Mouse (Mus musculus): Measurements from ENCODE around the gene Fam98b. TPM values are rescaled to one million over a fixed set of nuclear protein-coding genes. Genes with fewer than 3 reads are reported as not detected.

The Fam98b gene
- polyA plus RNA-seq, 1 experiment from 2014 or later, result 10.0 TPM

- Histone ChIP-seq H3K27me3 (replicated peaks; ENCODE audit: control insufficient read depth, insufficient read depth, low read length) (no peaks in the 10 kb centered on the region), H3K4me1 (ENCODE audit: control insufficient read depth, insufficient read depth, low read length) (no peaks in the 10 kb centered on the region), H3K9ac (ENCODE audit: low read depth, low read length) (no peak overlapping the region), H3K36me3 (ENCODE audit: control insufficient read depth, insufficient read depth, low read length) (no peaks in the 10 kb centered on the region), H3K9me3 (ENCODE audit: control insufficient read depth, low read length) (0 out of 2 replicates have a peak, but pooled peaks cover 6% of the 10 kb centered on the region), H3K27ac (replicated peaks; ENCODE audit: low read depth, low read length) (no peak overlapping the region), H3K4me2 (ENCODE audit: low read depth, low read length) (no peak overlapping the region), H3K4me3 (ENCODE audit: low read depth, low read length) (no peak overlapping the region)
- ATAC-seq (ENCODE audit: low read depth) (no peak), DNase-seq (ENCODE audit: low spot score) (no peak)
- WGBS, result 40% methylated on average over 1 of the region's 1 CpGs
Measured at GRCm38 (mm10) chr2:117311349-117311748, 61.8 kb downstream of the Fam98b start.

GRCm38 (mm10) chr2:117312030-117312429 lies 62.5 kb downstream of the Fam98b start:
- no peak overlapping the region; the same call in 1 of the 2 replicates for H3K27ac ChIP-seq (replicated peaks; ENCODE audit: low read depth, low read length)
- DNase-seq (ENCODE audit: low spot score) (no peak), ATAC-seq (ENCODE audit: low read depth) (no peak)
- H3K4me2 ChIP-seq (ENCODE audit: low read depth, low read length), result no peak overlapping the region
- 40% methylated on average over 2 of the region's 2 CpGs for WGBS
- no peaks in the 10 kb centered on the region for H3K4me1 ChIP-seq (ENCODE audit: control insufficient read depth, insufficient read depth, low read length)
- H3K9me3 ChIP-seq (ENCODE audit: control insufficient read depth, low read length), result 0 out of 2 replicates have a peak, but pooled peaks cover 6% of the 10 kb centered on the region
- H3K27me3 ChIP-seq (replicated peaks; ENCODE audit: control insufficient read depth, insufficient read depth, low read length), result no peaks in the 10 kb centered on the region
- H3K4me3 ChIP-seq (ENCODE audit: low read depth, low read length), result no peak overlapping the region
- no peak overlapping the region for H3K9ac ChIP-seq (ENCODE audit: low read depth, low read length)
- no peaks in the 10 kb centered on the region for H3K36me3 ChIP-seq (ENCODE audit: control insufficient read depth, insufficient read depth, low read length)

GRCm38 (mm10) chr2:117312441-117312895 lies 62.9 kb downstream of the Fam98b start:
- H3K9me3 ChIP-seq (ENCODE audit: control insufficient read depth, low read length), result 0 out of 2 replicates have a peak, but pooled peaks cover 6% of the 10 kb centered on the region
- no peaks in the 10 kb centered on the region for H3K27me3 ChIP-seq (replicated peaks; ENCODE audit: control insufficient read depth, insufficient read depth, low read length)
- no peak overlapping the region; the same call in 1 of the 2 replicates for H3K27ac ChIP-seq (replicated peaks; ENCODE audit: low read depth, low read length)
- H3K4me1 ChIP-seq (ENCODE audit: control insufficient read depth, insufficient read depth, low read length), result no peaks in the 10 kb centered on the region
- H3K4me3 ChIP-seq (ENCODE audit: low read depth, low read length), result no peak overlapping the region
- H3K9ac ChIP-seq (ENCODE audit: low read depth, low read length), result no peak overlapping the region
- peak overlapping the region; percentile 18; the same call in 1 of the 2 replicates for H3K4me2 ChIP-seq (ENCODE audit: low read depth, low read length)
- ATAC-seq (ENCODE audit: low read depth) (peak; percentile 74; the same call in 1 of the 2 replicates), DNase-seq (ENCODE audit: low spot score) (peak; percentile 50)
- 63% methylated on average over 7 of the region's 7 CpGs for WGBS
- no peaks in the 10 kb centered on the region for H3K36me3 ChIP-seq (ENCODE audit: control insufficient read depth, insufficient read depth, low read length)

GRCm38 (mm10) chr2:117313586-117314235 lies 64.2 kb downstream of the Fam98b start:
- H3K4me2 ChIP-seq (ENCODE audit: low read depth, low read length), result no peak overlapping the region
- DNase-seq (ENCODE audit: low spot score) (no peak), ATAC-seq (ENCODE audit: low read depth) (no peak)
- H3K9ac ChIP-seq (ENCODE audit: low read depth, low read length), result no peak overlapping the region
- H3K4me3 ChIP-seq (ENCODE audit: low read depth, low read length), result no peak overlapping the region
- no peaks in the 10 kb centered on the region for H3K36me3 ChIP-seq (ENCODE audit: control insufficient read depth, insufficient read depth, low read length)
- H3K4me1 ChIP-seq (ENCODE audit: control insufficient read depth, insufficient read depth, low read length), result no peaks in the 10 kb centered on the region
- WGBS, result 89% methylated on average over 5 of the region's 5 CpGs
- H3K9me3 ChIP-seq (ENCODE audit: control insufficient read depth, low read length), result 0 out of 2 replicates have a peak, but pooled peaks cover 6% of the 10 kb centered on the region
- no peak overlapping the region for H3K27ac ChIP-seq (replicated peaks; ENCODE audit: low read depth, low read length)
- no peaks in the 10 kb centered on the region for H3K27me3 ChIP-seq (replicated peaks; ENCODE audit: control insufficient read depth, insufficient read depth, low read length)

- Histone ChIP-seq H3K9ac (ENCODE audit: low read depth, low read length) (no peak overlapping the region), H3K36me3 (ENCODE audit: control insufficient read depth, insufficient read depth, low read length) (no peaks in the 10 kb centered on the region), H3K9me3 (ENCODE audit: control insufficient read depth, low read length) (0 out of 2 replicates have a peak, but pooled peaks cover 6% of the 10 kb centered on the region), H3K4me3 (ENCODE audit: low read depth, low read length) (no peak overlapping the region), H3K27me3 (replicated peaks; ENCODE audit: control insufficient read depth, insufficient read depth, low read length) (no peaks in the 10 kb centered on the region), H3K4me2 (ENCODE audit: low read depth, low read length) (no peak overlapping the region), H3K27ac (replicated peaks; ENCODE audit: low read depth, low read length) (no peak overlapping the region), H3K4me1 (ENCODE audit: control insufficient read depth, insufficient read depth, low read length) (no peaks in the 10 kb centered on the region)
- ATAC-seq (ENCODE audit: low read depth) (no peak), DNase-seq (ENCODE audit: low spot score) (no peak)
- WGBS, result 76% methylated on average over 3 of the region's 3 CpGs
Measured at GRCm38 (mm10) chr2:117318991-117319390, 69.5 kb downstream of the Fam98b start.

Other genes starting within 250 kb of the Fam98b start
- 26.6 and 27.5 TPM in 2 replicates for gene Spred1, start 128.4 kb upstream of the Fam98b start, polyA plus RNA-seq (2014; fragmentation: Nextera tagmentation; extraction: Ambion mirVana)
- 0.97 and 1.9 TPM in 2 replicates for gene Rasgrp1, start 93.3 kb downstream of the Fam98b start, polyA plus RNA-seq (2014; fragmentation: Nextera tagmentation; extraction: Ambion mirVana)

Data from embryonic facial prominence, embryonic 14.5 days (tissue).